ENCODE assay signal across 9 mouse cellular contexts in the genomic region with DNA sequence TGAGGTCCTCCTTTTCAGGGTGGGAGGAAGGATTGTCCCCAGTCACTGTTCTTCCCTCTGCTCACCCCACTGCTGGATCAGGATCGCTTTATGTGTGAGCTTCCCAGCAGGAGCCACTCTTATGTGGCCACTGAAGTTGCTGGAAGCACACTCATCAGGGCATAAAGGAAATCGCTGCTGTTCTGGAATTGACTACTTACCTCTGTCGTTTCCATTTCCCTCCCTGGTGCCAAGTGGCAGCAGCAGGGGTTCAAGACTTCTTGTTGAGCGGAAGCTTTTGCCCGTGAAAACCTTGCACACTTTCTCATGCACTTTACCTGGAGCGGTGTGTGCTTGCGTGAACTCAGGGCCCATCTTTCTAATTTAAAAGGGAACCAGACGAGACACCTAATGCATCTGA. TPM values are rescaled to one million over a fixed set of nuclear protein-coding genes. Genes with fewer than 3 reads are reported as not detected.
DNase-seq lines count a peak whose midpoint lies in the region; ATAC-seq and TF ChIP-seq lines count a peak whose summit lies in the region.
"Had no signal": no experiment of that assay in that cellular context is flagged by ENCODE, and none has a peak within 500 bp of the region (broad histone marks: within the 10 kb centered on the region; RNA-seq: fewer than 3 reads in every experiment).

No protein-coding gene starts in this region.

- H3K9ac ChIP-seq in heart, embryonic 16.5 days (ENCODE audit: low read length) = no peak overlapping the region
- H3K9ac ChIP-seq in embryonic facial prominence, embryonic 14.5 days (ENCODE audit: low read depth, low read length) = no peak overlapping the region
- H3K9ac ChIP-seq in limb, embryonic 15.5 days = no peak overlapping the region

- no peak for ATAC-seq in heart, embryonic 16.5 days (replicated peaks; ENCODE audit: extremely low read depth, insufficient read depth, low FRiP score)
- no peak for ATAC-seq in embryonic facial prominence, embryonic 14.5 days (ENCODE audit: low read depth)
- ATAC-seq in limb, embryonic 15.5 days (ENCODE audit: insufficient number of reproducible peaks, low FRiP score, low TSS enrichment, low read depth) = no peak
- no peak for ATAC-seq in megakaryocyte progenitor cell, adult 5-6 weeks (replicated peaks; ENCODE audit: poor library complexity)

- no peak for DNase-seq in heart, postnatal 14 days
- DNase-seq in embryonic facial prominence, embryonic 14.5 days (ENCODE audit: low spot score) = no peak
- no peak for DNase-seq in frontal cortex, postnatal 14 days (ENCODE audit: low spot score in 2 of 2)
- no peak for DNase-seq in spleen, postnatal 10 days (ENCODE audit: low spot score in 2 of 2)

- peaks cover 14% of the 10 kb centered on the region for H3K27me3 ChIP-seq in heart, embryonic 16.5 days (ENCODE audit: control insufficient read depth, insufficient read depth, low read length)
- H3K27me3 ChIP-seq in E14TG2a.4 (ENCODE audit: insufficient read depth, low read length) = peaks cover 10% of the 10 kb centered on the region; the same call in 1 of the 2 replicates
- H3K27me3 ChIP-seq in embryonic facial prominence, embryonic 14.5 days (replicated peaks; ENCODE audit: control insufficient read depth, insufficient read depth, low read length) = peaks cover 11% of the 10 kb centered on the region
- H3K27me3 ChIP-seq in limb, embryonic 15.5 days = 0 out of 2 replicates have a peak, but pooled peaks cover 18% of the 10 kb centered on the region
- H3K27me3 ChIP-seq: CH12.LX had no signal

- peaks cover 3% of the 10 kb centered on the region; the same call in 1 of the 2 replicates for H3K4me1 ChIP-seq in heart, embryonic 16.5 days (ENCODE audit: control insufficient read depth, insufficient read depth, low read length)
- peaks cover 35% of the 10 kb centered on the region for H3K4me1 ChIP-seq in E14TG2a.4 (replicated peaks; ENCODE audit: low read depth, low read length)
- peaks cover 9% of the 10 kb centered on the region for H3K4me1 ChIP-seq in embryonic facial prominence, embryonic 14.5 days (ENCODE audit: control insufficient read depth, insufficient read depth, low read length)
- H3K4me1 ChIP-seq in limb, embryonic 15.5 days = peaks cover 13% of the 10 kb centered on the region

- H3K9me3 ChIP-seq in heart, embryonic 16.5 days (replicated peaks; ENCODE audit: control insufficient read depth, low read length) = no peaks in the 10 kb centered on the region
- no peaks in the 10 kb centered on the region for H3K9me3 ChIP-seq in E14TG2a.4 (ENCODE audit: low read length)
- H3K9me3 ChIP-seq in embryonic facial prominence, embryonic 14.5 days (ENCODE audit: control insufficient read depth, low read length) = no peaks in the 10 kb centered on the region
- no peaks in the 10 kb centered on the region for H3K9me3 ChIP-seq in limb, embryonic 15.5 days

- intact Hi-C loops in heart, postnatal 14 days (cut with DNase I) = no loop called here

- H3K36me3 ChIP-seq in heart, embryonic 16.5 days (ENCODE audit: control insufficient read depth, insufficient read depth) = no peaks in the 10 kb centered on the region
- H3K36me3 ChIP-seq in E14TG2a.4 (ENCODE audit: insufficient read depth, low read length) = no peaks in the 10 kb centered on the region
- no peaks in the 10 kb centered on the region for H3K36me3 ChIP-seq in embryonic facial prominence, embryonic 14.5 days (ENCODE audit: control insufficient read depth, insufficient read depth, low read length)
- no peaks in the 10 kb centered on the region for H3K36me3 ChIP-seq in limb, embryonic 15.5 days

- 47% methylated on average over 8 of the region's 8 CpGs for WGBS in heart, embryonic 16.5 days
- 43% methylated on average over 8 of the region's 8 CpGs for WGBS in embryonic facial prominence, embryonic 14.5 days
- 38% methylated on average over 8 of the region's 8 CpGs for WGBS in limb, embryonic 15.5 days

- peak overlapping the region; percentile 99; the same call in 1 of the 2 replicates for H3K4me2 ChIP-seq in heart, embryonic 16.5 days (ENCODE audit: low read depth, low read length)
- peak overlapping the region; percentile 92 for H3K4me2 ChIP-seq in embryonic facial prominence, embryonic 14.5 days (ENCODE audit: low read depth, low read length)
- no peak overlapping the region; the same call in 1 of the 2 replicates for H3K4me2 ChIP-seq in limb, embryonic 15.5 days

- H3K4me3 ChIP-seq in heart, embryonic 16.5 days (ENCODE audit: low read length) = peak overlapping the region; percentile 80; the same call in 1 of the 2 replicates
- H3K4me3 ChIP-seq in E14TG2a.4 (replicated peaks; ENCODE audit: low read length) = peak overlapping the region; percentile 96
- no peak overlapping the region; the same call in 1 of the 2 replicates for H3K4me3 ChIP-seq in embryonic facial prominence, embryonic 14.5 days (ENCODE audit: low read depth, low read length)
- 0 out of 2 replicates have a peak overlapping the region, but pooled peaks have one; percentile 58 for H3K4me3 ChIP-seq in limb, embryonic 15.5 days

- no peak for TF ChIP-seq CTCF in E14TG2a.4 (conservative IDR thresholded peaks at IDR 0.05; ENCODE audit: low read length)

- H3K27ac ChIP-seq in heart, embryonic 16.5 days (ENCODE audit: low read length) = no peak overlapping the region
- H3K27ac ChIP-seq in embryonic facial prominence, embryonic 14.5 days (replicated peaks; ENCODE audit: low read depth, low read length) = no peak overlapping the region
- H3K27ac ChIP-seq in limb, embryonic 15.5 days = no peak overlapping the region

RNA-seq across cellular contexts. Expression of a gene that starts 0.7 kb away (rescaled TPM):
- polyA plus RNA-seq in heart, embryonic 16.5 days (2015; fragmentation: Nextera tagmentation; extraction: Ambion mirVana) = 1.5 and 2.0 TPM in 2 replicates
- total RNA-seq in heart, postnatal 14 days (2021) = 1 to 10 TPM in 1 of 2 experiments, under 1 TPM in 1; 0.54 to 1.6 TPM
- polyA plus RNA-seq in embryonic facial prominence, embryonic 14.5 days (2014; fragmentation: Nextera tagmentation; extraction: Ambion mirVana) = 4.3 and 6.8 TPM in 2 replicates
- polyA plus RNA-seq in limb, embryonic 15.5 days (2015; fragmentation: Nextera tagmentation; extraction: Ambion mirVana) = 5.3 and 6.1 TPM in 2 replicates
- total RNA-seq in megakaryocyte progenitor cell, adult 5-6 weeks (2015) = 0.22 TPM in 1 of 2 replicates, not detected in the other
- not detected in 2 replicates for total RNA-seq in megakaryocyte progenitor cell, adult 5-6 weeks (2017)
- total RNA-seq: CH12.LX had no signal
